Mouse (Mus musculus): ENCODE results near the gene Lmbrd1. TPM values are rescaled to one million over a fixed set of nuclear protein-coding genes. Genes with fewer than 3 reads are reported as not detected.

The Lmbrd1 gene
- polyA plus RNA-seq (2017; shearing (Covaris generic)) = 140 TPM

GRCm38 (mm10) chr1:24678205-24678917 is at the start of gene Lmbrd1:
Lmbrd1 (plus strand) TSS chr1:24678630.

Other genes starting within 250 kb of the Lmbrd1 start
- gene Col19a1, start 91.2 kb upstream of the Lmbrd1 start, polyA plus RNA-seq (2017; shearing (Covaris generic)) = not detected